Mouse (Mus musculus) ES-Bruce4 (cell line): ENCODE results near the gene Anks1b. TPM values are rescaled to one million over a fixed set of nuclear protein-coding genes. Genes with fewer than 3 reads are reported as not detected.

Experiments
- H3K27ac ChIP-seq: 2 replicates; pipeline ENCODE4 v1.5.1; 2012; ENCODE audit warnings: low read length, inconsistent platforms; ENCODE audit not compliant: insufficient read depth
- H3K27me3 ChIP-seq: 2 replicates; pipeline ENCODE4 v1.6.1; 2012; ENCODE audit warnings: mild to moderate bottlenecking, low read length, inconsistent platforms; ENCODE audit not compliant: control insufficient read depth, poor library complexity, insufficient read depth, severe bottlenecking
- H3K36me3 ChIP-seq: 2 replicates; pipeline ENCODE4 v1.6.1; 2012; ENCODE audit warnings: inconsistent platforms, mild to moderate bottlenecking, low read length, moderate library complexity; ENCODE audit not compliant: control insufficient read depth, poor library complexity, insufficient read depth, severe bottlenecking
- H3K4me1 ChIP-seq: one replicate; pipeline ENCODE4 v1.8.1; 2011; ENCODE audit warnings: low read length; ENCODE audit not compliant: control insufficient read depth, insufficient read depth
- H3K4me3 ChIP-seq: 2 replicates; pipeline ENCODE4 v1.5.1; 2011; ENCODE audit warnings: low read depth, mild to moderate bottlenecking, low read length
- H3K9ac ChIP-seq: 2 replicates; pipeline ENCODE4 v1.6.1; 2012; ENCODE audit warnings: low read depth, mild to moderate bottlenecking, inconsistent platforms; ENCODE audit not compliant: poor library complexity, severe bottlenecking
- H3K9me3 ChIP-seq: replicated peaks from 2 replicates; pipeline ENCODE4 v1.6.1; 2012; ENCODE audit warnings: mild to moderate bottlenecking, low read length, inconsistent platforms; ENCODE audit not compliant: control insufficient read depth, poor library complexity, insufficient read depth, severe bottlenecking
- CTCF ChIP-seq: IDR thresholded peaks from one replicate; pipeline ENCODE4 v1.8.1; 2011; ENCODE audit warnings: low read depth, low read length
- EP300 ChIP-seq: IDR thresholded peaks from 2 replicates; pipeline ENCODE4 v1.6.1; 2011; ENCODE audit warnings: low read depth, low read length; ENCODE audit not compliant: insufficient read depth
- POLR2A ChIP-seq: IDR thresholded peaks from one replicate; pipeline ENCODE4 v1.8.1; 2011; ENCODE audit warnings: low read length; ENCODE audit not compliant: insufficient read depth
- polyA plus RNA-seq: library from polyadenylated mRNA; stranded (reverse); fragments of >200 nt; gene quantifications from 2 replicates; pipeline ENCODE4 v1.2.4, GENCODE M21; 2011; ENCODE audit warnings: low read depth; ENCODE audit not compliant: missing spikeins, insufficient read depth, insufficient read length

Anks1b gene
- polyA plus RNA-seq, result 2.3 and 4.1 TPM in 2 replicates

GRCm38 (mm10) chr10:89873146-89873950, at the start of gene Anks1b:
TSS of gene Anks1b (plus strand) at chr10:89873509.
- Histone ChIP-seq H3K9ac (peak within 1 kb of the TSS; percentile 35), H3K4me1 (no peaks in the 10 kb centered on the region), H3K27me3 (peaks cover 2% of the 10 kb centered on the region; the same call in 1 of the 2 replicates), H3K36me3 (no peaks in the 10 kb centered on the region), H3K9me3 (no peaks in the 10 kb centered on the region), H3K4me3 (peak within 1 kb of the TSS; percentile 79), H3K27ac (no peak within 1 kb of the TSS)
- no peak for TF ChIP-seq CTCF
- TF ChIP-seq POLR2A, result no peak
- TF ChIP-seq EP300, result no peak

- H3K4me3 ChIP-seq, result no peak overlapping the region
- TF ChIP-seq POLR2A, result no peak
- TF ChIP-seq EP300, result no peak
- no peak for TF ChIP-seq CTCF
These were observed 49.4 kb upstream of the Anks1b start for GRCm38 (mm10) chr10:89823906-89824305.

GRCm38 (mm10) chr10:89826896-89827295, 46.4 kb upstream of the Anks1b start:
- Histone ChIP-seq H3K4me1 (no peaks in the 10 kb centered on the region), H3K36me3 (no peaks in the 10 kb centered on the region)
- no peak for TF ChIP-seq POLR2A
- TF ChIP-seq CTCF, result no peak
- TF ChIP-seq EP300, result no peak

More at GRCm38 (mm10) chr10:89823906-89824305, 49.4 kb upstream of the Anks1b start:
- no peaks in the 10 kb centered on the region for H3K9me3 ChIP-seq
- H3K9ac ChIP-seq, result no peak overlapping the region
- H3K4me1 ChIP-seq, result no peaks in the 10 kb centered on the region
- no peaks in the 10 kb centered on the region for H3K27me3 ChIP-seq
- H3K27ac ChIP-seq, result no peak overlapping the region
- peaks cover 2% of the 10 kb centered on the region; the same call in 1 of the 2 replicates for H3K36me3 ChIP-seq

GRCm38 (mm10) chr10:89832334-89832733, 41.0 kb upstream of the Anks1b start:
- Histone ChIP-seq H3K27ac (no peak overlapping the region), H3K9ac (no peak overlapping the region), H3K4me3 (no peak overlapping the region), H3K27me3 (no peaks in the 10 kb centered on the region), H3K9me3 (no peaks in the 10 kb centered on the region), H3K4me1 (no peaks in the 10 kb centered on the region), H3K36me3 (no peaks in the 10 kb centered on the region)
- TF ChIP-seq POLR2A, result no peak
- TF ChIP-seq CTCF, result no peak
- no peak for TF ChIP-seq EP300

More at GRCm38 (mm10) chr10:89826896-89827295, 46.4 kb upstream of the Anks1b start:
- Histone ChIP-seq H3K9ac (no peak overlapping the region), H3K9me3 (no peaks in the 10 kb centered on the region), H3K27ac (no peak overlapping the region), H3K4me3 (no peak overlapping the region), H3K27me3 (no peaks in the 10 kb centered on the region)

DNA sequence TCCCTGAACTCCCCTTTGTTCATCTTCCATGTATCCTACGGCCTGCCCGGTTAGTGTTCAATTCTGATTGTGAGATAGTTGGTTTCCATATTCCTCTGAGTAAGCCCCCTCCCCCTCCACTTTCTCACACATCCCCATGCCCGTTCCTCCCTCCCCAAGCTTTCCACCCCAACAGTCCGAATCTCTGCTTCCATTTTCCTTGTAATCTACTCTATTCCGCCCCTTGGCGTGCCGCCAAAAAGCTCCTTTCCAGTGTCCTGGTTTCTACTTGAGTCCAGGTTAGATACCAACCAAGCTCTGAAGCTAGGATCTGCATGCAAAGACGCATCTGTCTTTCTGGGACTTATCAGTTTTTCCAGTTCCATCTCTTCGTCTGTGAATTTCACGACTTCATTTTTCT, 40.1 kb upstream of the Anks1b start:
- Histone ChIP-seq H3K4me1 (no peaks in the 10 kb centered on the region), H3K36me3 (no peaks in the 10 kb centered on the region), H3K9me3 (no peaks in the 10 kb centered on the region), H3K9ac (no peak overlapping the region), H3K27me3 (no peaks in the 10 kb centered on the region), H3K4me3 (no peak overlapping the region), H3K27ac (no peak overlapping the region)
- no peak for TF ChIP-seq CTCF
- TF ChIP-seq POLR2A, result no peak
- no peak for TF ChIP-seq EP300

- H3K9ac ChIP-seq, result no peak overlapping the region
- TF ChIP-seq EP300, result no peak
- H3K4me3 ChIP-seq, result no peak overlapping the region
- no peaks in the 10 kb centered on the region for H3K36me3 ChIP-seq
- no peaks in the 10 kb centered on the region for H3K4me1 ChIP-seq
- no peak overlapping the region for H3K27ac ChIP-seq
- H3K9me3 ChIP-seq, result no peaks in the 10 kb centered on the region
- no peaks in the 10 kb centered on the region for H3K27me3 ChIP-seq
These were observed 35.8 kb upstream of the Anks1b start for GRCm38 (mm10) chr10:89837476-89837875.
